Mouse (Mus musculus) ovary, adult 2 months (tissue): ENCODE results near the gene Ccdc24. TPM values are rescaled to one million over a fixed set of nuclear protein-coding genes. Genes with fewer than 3 reads are reported as not detected.

Source experiments
- polyA plus RNA-seq: library from polyadenylated mRNA; depleted of rRNA; stranded (reverse); fragments of >200 nt; gene quantifications from 2 replicates; pipeline ENCODE4 v1.2.3, GENCODE M21; 2012; rRNA removed

Gene Ccdc24
- polyA plus RNA-seq: 18.0 and 25.8 TPM in 2 replicates

GRCm38 (mm10) chr4:117872471-117872886, at the start of gene Ccdc24:
Gene Ccdc24, minus strand, starts transcription at chr4:117872557.

GRCm38 (mm10) chr4:117914591-117915442, 42.5 kb upstream of the Ccdc24 start, which contains the start of gene Ipo13:
Gene Ipo13, minus strand, starts transcription at chr4:117914999.

GRCm38 (mm10) chr4:117891738-117892161, 19.4 kb upstream of the Ccdc24 start, which contains the start of gene Dph2:
Gene Dph2, minus strand, starts transcription at chr4:117892032.

GRCm38 (mm10) chr4:117887133-117887532, 14.8 kb upstream of the Ccdc24 start, which contains the start of gene Atp6v0b:
Gene Atp6v0b, minus strand, starts transcription at chr4:117887333.

GRCm38 (mm10) chr4:117882701-117883691, 10.6 kb upstream of the Ccdc24 start, which contains the start of gene B4galt2:
Gene B4galt2, minus strand, starts transcription at chr4:117883487.

GRCm38 (mm10) chr4:117834457-117834844, 37.9 kb downstream of the Ccdc24 start, which contains the start of gene Slc6a9:
Gene Slc6a9, plus strand, starts transcription at chr4:117834506.

Other genes with a start within 250 kb of the Ccdc24 start
- 29.7 and 40.2 TPM in 2 replicates for gene Dmap1, start 190.3 kb downstream of the Ccdc24 start, polyA plus RNA-seq
- gene Gm12845, start 148.1 kb downstream of the Ccdc24 start, polyA plus RNA-seq: not detected in 2 replicates
- gene Klf17, start 106.9 kb downstream of the Ccdc24 start, polyA plus RNA-seq: 2.0 and 2.2 TPM in 2 replicates
- gene Slc6a9, start 38.1 kb downstream of the Ccdc24 start, polyA plus RNA-seq: 98.7 and 128 TPM in 2 replicates
- 108 and 114 TPM in 2 replicates for gene B4galt2, start 10.9 kb upstream of the Ccdc24 start, polyA plus RNA-seq
- gene Atp6v0b, start 14.8 kb upstream of the Ccdc24 start, polyA plus RNA-seq: 425 and 428 TPM in 2 replicates
- 21.0 and 21.9 TPM in 2 replicates for gene Dph2, start 19.5 kb upstream of the Ccdc24 start, polyA plus RNA-seq
- gene Ipo13, start 42.4 kb upstream of the Ccdc24 start, polyA plus RNA-seq: 97.7 and 101 TPM in 2 replicates
- 4.5 and 6.4 TPM in 2 replicates for gene Artn, start 57.2 kb upstream of the Ccdc24 start, polyA plus RNA-seq